Mouse (Mus musculus) retina, postnatal 7 days (tissue): ENCODE results near the gene Frmd4a.
A peak's percentile ranks its signal among the peaks of the same experiment; 100 is the strongest.
"Not testable (repeated sequence)": the region's sequence is repeated elsewhere in the genome, so short reads cannot be mapped to it uniquely, and the experiment has no call there.

Experiments used
- DNase-seq: peaks from one replicate; pipeline ENCODE4 v3.0.0-alpha.2; 2012; ENCODE audit warnings: low read depth, low spot score

The Frmd4a gene

DNA sequence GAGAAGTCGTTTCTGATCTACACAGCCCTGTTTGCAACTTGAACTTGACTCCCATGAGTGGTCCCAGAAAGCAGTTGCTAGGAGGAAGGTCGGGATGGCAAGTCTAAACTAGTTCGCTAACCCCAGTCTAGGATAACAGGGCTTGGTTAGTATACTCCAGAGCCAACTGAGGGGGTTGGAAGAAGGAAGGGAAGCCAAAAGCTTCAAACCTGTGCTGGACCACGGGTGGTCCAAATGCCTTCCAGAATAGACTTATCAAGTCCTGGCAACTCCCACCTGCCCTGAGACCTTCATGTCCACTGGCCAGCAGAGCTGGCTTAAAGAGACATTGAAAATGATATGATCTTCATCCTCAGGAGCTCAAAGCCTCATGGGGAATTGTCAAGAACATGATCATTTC lies 318.4 kb downstream of the Frmd4a start:
- DNase-seq = no peak

DNA sequence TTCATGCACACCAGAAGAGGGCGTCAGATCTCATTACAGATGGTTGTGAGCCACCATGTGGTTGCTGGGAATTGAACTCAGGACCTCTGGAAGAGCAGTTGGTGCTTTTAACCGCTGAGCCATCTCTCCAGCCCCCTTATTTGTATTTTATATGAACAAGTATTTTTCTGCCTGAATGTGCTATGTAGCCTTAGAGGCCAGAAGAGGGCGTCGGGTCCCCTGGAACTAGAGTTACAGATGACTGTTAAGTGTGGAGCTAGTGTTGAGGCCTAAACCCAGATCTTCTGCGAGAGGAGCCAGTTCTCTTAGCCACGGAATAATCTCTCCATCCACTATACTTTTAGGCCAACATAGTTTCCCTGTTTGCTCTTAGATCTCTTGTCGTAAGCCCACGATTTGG lies 320.8 kb downstream of the Frmd4a start:
- DNase-seq = not testable (repeated sequence)

GRCm38 (mm10) chr2:4339128-4339527 lies 321.6 kb downstream of the Frmd4a start:
- DNase-seq = no peak

- DNase-seq = no peak
Observed at GRCm38 (mm10) chr2:4339530-4340218, 322.2 kb downstream of the Frmd4a start.

DNA sequence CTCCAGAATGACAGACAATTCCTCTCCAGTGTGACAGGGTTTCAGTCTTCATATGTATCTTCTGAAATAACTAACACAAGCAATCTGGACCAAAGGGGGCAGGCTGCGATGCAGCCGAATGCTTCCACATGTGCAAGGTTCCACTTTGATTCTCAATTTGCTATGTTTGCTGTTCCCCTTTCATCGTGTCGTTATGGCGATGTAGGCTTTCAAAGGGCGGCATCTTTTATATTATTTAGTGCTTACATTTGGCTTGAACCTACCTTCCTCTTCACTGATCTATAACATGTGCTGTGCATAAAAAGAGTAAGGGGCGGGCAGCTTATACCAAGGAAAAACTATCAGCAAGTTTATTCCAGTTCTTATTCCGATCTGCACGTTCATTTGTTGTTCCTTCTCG lies 322.9 kb downstream of the Frmd4a start:
- DNase-seq = no peak

- no peak for DNase-seq
Observed at GRCm38 (mm10) chr2:4341141-4341540, 323.6 kb downstream of the Frmd4a start.

DNA sequence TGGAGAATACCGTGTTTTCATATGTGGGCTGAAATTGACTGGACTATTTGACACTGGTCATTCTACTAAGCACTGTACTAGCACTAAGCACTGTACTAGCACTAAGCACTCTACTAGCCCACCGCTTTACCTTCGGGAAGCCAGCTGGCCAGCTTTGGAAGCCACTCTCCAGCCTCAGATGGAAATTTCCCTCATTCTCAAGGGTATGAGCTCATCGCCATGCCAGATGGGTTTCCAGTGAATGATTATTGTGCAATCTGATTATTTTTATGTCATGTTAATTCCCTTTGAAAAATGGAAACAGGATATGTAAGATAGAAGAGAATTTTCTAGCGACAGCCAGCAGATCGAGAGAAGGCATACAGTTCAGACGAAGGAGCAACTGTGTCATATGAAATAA lies 324.5 kb downstream of the Frmd4a start:
- DNase-seq = peak; percentile 16

- no peak for DNase-seq
Observed at GRCm38 (mm10) chr2:4344411-4344810, 326.9 kb downstream of the Frmd4a start.

DNA sequence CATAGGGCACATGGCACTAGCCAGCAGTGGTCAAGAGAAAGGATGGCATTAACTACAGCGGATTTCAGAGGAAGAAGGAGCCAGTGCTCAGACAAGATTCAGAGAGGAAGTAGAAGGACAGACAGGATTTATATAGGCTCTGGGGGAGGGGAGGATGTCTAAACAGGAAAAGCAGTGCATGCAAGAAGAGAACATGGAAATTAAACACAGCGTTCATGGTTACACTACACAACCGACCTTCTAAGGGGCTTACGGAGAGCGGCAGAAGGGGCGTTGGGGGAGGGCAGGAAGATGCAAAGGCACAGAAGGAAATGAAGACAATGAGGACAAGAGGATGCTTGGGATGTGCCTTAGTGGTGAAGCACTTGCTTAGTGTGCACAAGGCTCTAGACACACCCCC lies 328.7 kb downstream of the Frmd4a start:
- no peak for DNase-seq

- no peak for DNase-seq
Observed at GRCm38 (mm10) chr2:4346953-4347352, 329.4 kb downstream of the Frmd4a start.

DNA sequence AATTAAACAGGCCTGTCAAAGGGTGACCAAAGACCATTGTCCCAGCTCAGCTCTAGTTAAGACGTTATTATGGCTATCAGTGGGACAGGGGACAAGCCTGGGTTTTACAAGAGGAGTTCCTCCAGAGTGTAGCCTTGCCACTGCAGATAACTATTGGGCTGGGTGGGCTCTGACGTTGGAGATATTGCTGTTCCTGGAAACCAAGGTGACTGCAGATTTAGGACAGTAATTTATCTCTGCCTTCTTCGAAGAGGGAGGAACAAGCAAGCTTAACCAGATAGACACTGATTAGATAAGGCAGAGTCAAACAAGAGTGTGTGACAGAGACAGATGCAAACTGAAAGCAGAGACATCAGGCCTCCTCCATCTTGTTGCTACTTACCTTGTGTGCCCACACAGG lies 330.3 kb downstream of the Frmd4a start:
- no peak for DNase-seq

- DNase-seq = no peak
Observed at GRCm38 (mm10) chr2:4348509-4348908, 331.0 kb downstream of the Frmd4a start.

DNA sequence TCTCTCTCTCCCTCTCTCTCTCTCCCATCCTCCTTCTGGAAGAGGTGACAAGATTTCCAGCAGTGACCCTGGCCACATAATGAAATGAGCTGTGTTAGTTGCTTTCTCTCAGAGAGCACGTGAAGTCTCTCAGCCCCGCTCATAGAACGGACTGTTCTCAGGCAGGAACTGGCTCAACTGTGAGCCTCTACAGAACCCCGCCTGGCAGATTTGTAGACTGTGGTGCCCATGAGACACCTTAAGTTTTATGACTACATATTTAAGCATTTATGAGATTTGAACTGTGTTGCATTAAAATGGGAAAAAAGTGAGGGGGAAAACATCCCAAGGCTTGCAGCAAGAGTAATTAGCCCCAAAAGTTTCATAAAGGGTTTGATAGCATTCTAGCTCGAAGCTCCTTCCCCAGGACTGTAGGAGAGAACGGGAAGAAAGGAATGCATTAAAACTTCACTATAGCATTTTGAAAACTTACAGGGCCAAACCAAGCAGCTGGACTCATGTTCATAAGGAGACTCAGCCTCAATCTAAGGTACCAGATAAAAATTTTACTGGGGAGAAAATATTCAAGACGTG lies 339.4 kb downstream of the Frmd4a start:
- no peak for DNase-seq

- DNase-seq = no peak
Observed at GRCm38 (mm10) chr2:4361981-4362834, 344.7 kb downstream of the Frmd4a start.

DNA sequence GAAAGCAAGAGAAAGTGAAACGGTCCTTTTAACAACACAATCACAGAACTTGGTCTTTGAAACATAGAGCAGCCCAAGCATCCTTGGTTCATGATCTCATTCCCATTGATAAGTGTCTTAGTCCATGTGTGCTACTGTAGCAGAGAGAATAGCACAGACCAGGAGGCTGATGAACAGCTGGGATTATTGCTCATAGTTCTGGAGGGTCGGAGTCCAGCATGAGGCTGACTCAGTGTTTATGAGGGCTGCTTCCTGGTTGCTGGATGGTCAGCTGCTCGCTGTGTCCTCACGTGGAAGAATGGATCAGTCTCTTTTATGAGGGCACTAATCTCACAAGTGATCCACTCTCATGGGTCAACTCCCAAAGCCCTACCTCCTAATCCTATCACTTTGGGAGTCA lies 347.4 kb downstream of the Frmd4a start:
- no peak for DNase-seq

DNA sequence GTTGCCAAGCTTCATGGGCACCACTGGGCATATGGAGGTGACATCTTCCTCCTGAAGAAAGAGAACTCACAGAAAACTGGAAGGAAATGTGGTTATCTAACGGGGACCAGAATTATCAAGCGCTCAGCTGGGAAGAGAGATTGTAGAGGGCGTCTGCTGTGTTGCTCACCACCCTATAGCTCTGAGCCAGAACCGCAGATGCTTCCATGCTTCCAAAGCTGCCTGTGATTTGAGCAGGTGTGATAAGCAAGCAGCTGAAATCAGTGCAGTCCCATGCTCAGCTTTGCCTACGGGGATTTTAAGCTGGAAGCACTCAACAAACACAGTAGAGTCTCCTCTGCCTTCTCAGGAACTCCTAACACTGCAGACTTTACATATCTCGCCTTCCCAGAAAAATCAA lies 351.0 kb downstream of the Frmd4a start:
- no peak for DNase-seq

DNA sequence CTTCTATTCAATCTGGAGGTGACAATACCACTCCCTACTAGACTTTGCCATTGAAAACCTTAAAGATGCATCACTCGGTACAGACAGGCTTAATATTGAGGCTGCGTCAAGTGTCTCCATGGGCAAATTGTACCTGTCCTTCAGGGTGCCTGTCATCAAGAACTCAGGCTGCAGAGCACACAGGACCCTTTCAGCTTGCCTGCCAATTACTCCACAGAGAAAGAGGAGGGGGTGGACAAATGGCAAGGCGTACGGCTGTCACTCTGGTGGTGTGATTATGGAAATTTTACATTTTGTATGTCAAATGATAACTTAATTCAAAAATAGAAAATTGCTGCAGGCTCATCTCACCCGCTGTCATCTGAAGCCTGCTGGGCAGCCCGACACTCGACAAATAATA lies 353.0 kb downstream of the Frmd4a start:
- no peak for DNase-seq

GRCm38 (mm10) chr2:4371341-4371740 lies 353.8 kb downstream of the Frmd4a start:
- no peak for DNase-seq

- no peak for DNase-seq
Observed at GRCm38 (mm10) chr2:4378844-4379243, 361.3 kb downstream of the Frmd4a start.

- no peak for DNase-seq
Observed at GRCm38 (mm10) chr2:4380435-4380834, 362.9 kb downstream of the Frmd4a start.

- no peak for DNase-seq
Observed at GRCm38 (mm10) chr2:4380926-4381325, 363.4 kb downstream of the Frmd4a start.

DNA sequence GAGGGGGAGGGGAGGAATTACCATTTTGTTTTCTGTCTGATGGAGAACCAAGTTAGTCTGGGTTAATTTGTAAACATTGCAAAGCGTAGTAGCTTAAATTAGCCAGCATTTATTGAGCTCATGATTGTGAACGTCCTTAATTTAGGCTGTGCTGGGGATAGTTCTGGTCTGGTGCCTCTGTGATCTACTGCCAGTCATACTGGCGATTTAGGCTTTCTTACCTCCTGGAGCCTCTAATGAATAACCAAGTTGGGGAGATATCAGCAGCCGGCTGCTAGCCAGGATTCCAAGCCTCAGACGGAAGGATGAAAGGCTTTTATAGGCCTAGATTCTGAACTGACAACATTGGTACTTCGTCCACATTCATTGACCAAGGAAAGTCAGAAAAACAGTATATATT lies 369.0 kb downstream of the Frmd4a start:
- no peak for DNase-seq

DNA sequence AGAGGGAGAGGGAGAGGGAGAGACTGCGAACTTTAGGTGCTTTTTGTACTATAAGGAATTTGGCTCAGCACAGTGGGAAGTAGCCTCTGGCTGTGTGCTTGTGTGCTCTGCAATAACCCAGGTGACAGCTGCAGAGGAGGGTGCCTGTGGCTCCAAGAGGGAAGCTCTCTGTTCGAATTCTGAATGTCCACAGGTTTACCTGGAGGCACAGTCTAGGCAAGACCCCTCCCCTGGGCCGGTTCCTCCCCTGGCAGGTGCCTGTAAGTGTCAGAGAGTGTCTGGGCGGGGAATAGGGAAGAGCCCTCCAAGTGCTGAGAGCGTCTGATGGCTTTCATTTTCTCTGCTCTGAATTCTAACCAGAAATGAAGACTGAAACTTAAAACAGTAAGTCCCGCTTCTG lies 371.8 kb downstream of the Frmd4a start:
- no peak for DNase-seq
